ENCODE assay signal across 16 mouse cellular contexts in genomic region chr5:112069917-112070316, GRCm38 (mm10).
"Had no signal": no experiment of that assay in that cellular context is flagged by ENCODE, and none has a peak within 500 bp of the region (broad histone marks: within the 10 kb centered on the region; RNA-seq: fewer than 3 reads in every experiment).

No protein-coding gene starts in this region.

- H3K4me1 ChIP-seq: lung, embryonic 15.5 days; megakaryocyte, embryonic 14.5 days; midbrain, embryonic 13.5 days; midbrain, embryonic 15.5 days; neural tube, embryonic 12.5 days; stomach, embryonic 15.5 days had no signal

- H3K27ac ChIP-seq: lung, embryonic 15.5 days; macrophage; midbrain, embryonic 13.5 days; midbrain, embryonic 15.5 days; neural tube, embryonic 12.5 days; stomach, embryonic 15.5 days; stomach, postnatal 0 days had no signal

- H3K36me3 ChIP-seq: lung, embryonic 15.5 days; midbrain, embryonic 13.5 days; midbrain, embryonic 15.5 days; neural tube, embryonic 12.5 days; stomach, embryonic 15.5 days had no signal

- H3K4me3 ChIP-seq: lung, embryonic 15.5 days; megakaryocyte, embryonic 14.5 days; midbrain, embryonic 13.5 days; midbrain, embryonic 15.5 days; neural tube, embryonic 12.5 days; stomach, embryonic 15.5 days had no signal

- DNase-seq: liver, postnatal 0 days; lung, adult 2 months; lung, postnatal 14 days; lung, postnatal 36 days; right cerebral cortex, postnatal 25 days; thymus, adult 2 months; thymus, postnatal 25 days; thymus, postnatal 4 days had no signal

- H3K9me3 ChIP-seq: lung, embryonic 15.5 days; midbrain, embryonic 13.5 days; midbrain, embryonic 15.5 days; neural tube, embryonic 12.5 days; stomach, embryonic 15.5 days had no signal

- H3K9ac ChIP-seq: liver, postnatal 0 days; lung, embryonic 15.5 days; midbrain, embryonic 13.5 days; midbrain, embryonic 15.5 days; neural tube, embryonic 12.5 days; stomach, embryonic 15.5 days had no signal
